Mouse (Mus musculus): ENCODE data around the gene Stat5b. TPM values are rescaled to one million over a fixed set of nuclear protein-coding genes. Genes with fewer than 3 reads are reported as not detected.

Stat5b gene
- polyA plus RNA-seq, 1 experiment from 2014 or later: 20.5 TPM

DNA sequence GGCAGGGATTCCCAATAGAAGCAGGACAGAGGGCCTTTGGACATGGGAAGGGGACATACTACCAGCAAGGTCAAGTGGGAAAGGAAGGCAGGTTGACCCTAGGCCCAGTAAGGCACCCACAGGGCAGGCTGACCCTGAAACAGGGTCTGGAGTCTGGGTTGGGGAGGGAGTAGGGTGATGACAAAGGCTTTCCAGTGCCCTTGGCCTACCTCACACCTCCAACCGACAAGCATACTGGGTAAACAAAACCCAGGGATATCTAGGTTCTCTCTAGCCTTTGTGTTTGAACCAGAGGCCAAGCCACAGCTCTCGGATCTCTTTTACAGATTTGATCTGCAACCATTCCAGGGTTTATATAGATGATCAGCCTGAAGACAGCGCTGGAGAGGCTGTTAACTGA, 37.2 kb upstream of the Stat5b start:
- Histone ChIP-seq H3K4me3 (no peak overlapping the region), H3K9ac (no peak overlapping the region), H3K4me1 (no peaks in the 10 kb centered on the region), H3K27me3 (no peaks in the 10 kb centered on the region), H3K27ac (no peak overlapping the region), H3K4me2 (replicated peaks) (no peak overlapping the region), H3K36me3 (peaks cover 39% of the 10 kb centered on the region), H3K9me3 (replicated peaks) (no peaks in the 10 kb centered on the region)
- WGBS: 87% methylated on average over 3 of the region's 3 CpGs
- ATAC-seq (ENCODE audit: low FRiP score): no peak

DNA sequence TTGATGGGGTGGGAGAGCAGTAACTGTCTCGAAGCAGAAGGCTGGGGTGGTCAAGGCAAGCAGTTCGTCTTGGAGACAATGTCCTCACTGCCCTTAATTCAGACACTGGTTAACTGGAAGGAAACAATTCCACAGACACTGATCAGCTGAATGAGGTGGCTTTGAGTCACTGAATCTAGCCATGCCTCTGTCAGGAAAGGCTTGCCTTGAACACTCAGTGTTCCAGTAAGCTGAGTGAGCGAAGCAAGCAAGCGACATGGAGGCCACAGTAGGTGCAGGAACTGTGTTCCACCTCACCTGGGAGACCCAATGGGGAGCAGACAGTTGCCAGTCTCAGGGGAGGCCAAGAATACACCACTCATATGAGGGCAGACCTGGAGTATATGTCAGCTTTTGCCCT, 36.7 kb upstream of the Stat5b start:
- no peaks in the 10 kb centered on the region for H3K27me3 ChIP-seq
- 81% methylated on average over 4 of the region's 4 CpGs for WGBS
- no peak overlapping the region for H3K9ac ChIP-seq
- H3K4me2 ChIP-seq (replicated peaks): no peak overlapping the region
- H3K27ac ChIP-seq: no peak overlapping the region
- no peak for ATAC-seq (ENCODE audit: low FRiP score)
- peaks cover 35% of the 10 kb centered on the region for H3K36me3 ChIP-seq
- H3K4me3 ChIP-seq: no peak overlapping the region
- no peaks in the 10 kb centered on the region for H3K9me3 ChIP-seq (replicated peaks)
- H3K4me1 ChIP-seq: no peaks in the 10 kb centered on the region

DNA sequence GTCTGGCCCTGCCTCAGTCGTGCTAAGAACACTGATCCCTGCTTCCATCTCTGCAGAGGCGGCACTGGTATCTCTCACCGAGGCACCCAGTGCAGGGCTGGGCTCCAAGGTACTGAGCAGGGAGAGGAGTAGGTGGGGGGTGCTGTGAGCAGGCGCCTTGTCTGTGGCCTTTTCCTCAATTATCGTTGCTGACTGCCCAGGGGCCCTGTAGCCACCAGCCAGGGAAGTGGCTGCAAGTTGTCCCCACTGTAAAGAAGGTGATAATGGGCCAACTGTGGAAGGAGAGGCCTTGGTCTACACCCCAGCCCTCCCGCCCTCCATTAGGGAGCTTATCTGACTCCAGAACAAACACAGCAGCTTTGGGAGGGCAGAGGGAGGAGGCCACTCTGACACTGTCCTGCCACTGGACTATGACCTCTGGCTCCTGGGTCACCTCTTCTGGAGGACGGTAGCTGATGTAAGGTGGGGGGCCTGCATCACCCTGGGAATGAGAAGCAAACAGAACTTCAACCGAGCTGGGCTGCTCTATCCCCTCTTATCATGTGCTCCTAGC, 35.7 kb upstream of the Stat5b start:
- no peak overlapping the region for H3K9ac ChIP-seq
- no peaks in the 10 kb centered on the region for H3K27me3 ChIP-seq

DNA sequence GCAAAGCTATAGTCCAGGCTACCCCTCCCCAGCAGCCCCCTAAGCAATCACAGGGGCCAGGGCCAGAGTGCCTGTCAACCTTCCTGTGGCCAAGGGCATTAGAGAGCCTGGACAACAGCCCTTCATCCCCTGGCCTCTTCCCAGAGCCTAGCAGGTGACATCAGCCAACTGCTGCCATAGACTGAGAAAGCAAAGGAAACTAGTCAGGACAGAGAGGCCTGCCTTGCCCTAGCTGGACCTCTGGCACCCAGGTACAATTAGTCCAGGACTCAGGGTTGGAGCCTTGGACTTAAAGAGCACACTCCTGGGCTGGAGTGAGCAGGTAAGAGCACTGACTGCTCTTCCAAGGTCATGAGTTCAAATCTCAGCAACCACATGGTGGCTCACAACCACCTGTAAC, 34.9 kb upstream of the Stat5b start:
- Histone ChIP-seq H3K27me3 (no peaks in the 10 kb centered on the region), H3K9me3 (replicated peaks) (no peaks in the 10 kb centered on the region), H3K4me1 (no peaks in the 10 kb centered on the region), H3K36me3 (peaks cover 28% of the 10 kb centered on the region), H3K4me3 (no peak overlapping the region), H3K9ac (no peak overlapping the region), H3K4me2 (replicated peaks) (no peak overlapping the region), H3K27ac (no peak overlapping the region)
- ATAC-seq (ENCODE audit: low FRiP score): no peak

More for the DNA sequence above, 35.7 kb upstream of the Stat5b start:
- Histone ChIP-seq H3K4me1 (no peaks in the 10 kb centered on the region), H3K27ac (no peak overlapping the region), H3K36me3 (peaks cover 32% of the 10 kb centered on the region), H3K9me3 (replicated peaks) (no peaks in the 10 kb centered on the region), H3K4me2 (replicated peaks) (no peak overlapping the region), H3K4me3 (no peak overlapping the region)
- ATAC-seq (ENCODE audit: low FRiP score): no peak
- WGBS: 64% methylated on average over 8 of the region's 8 CpGs

DNA sequence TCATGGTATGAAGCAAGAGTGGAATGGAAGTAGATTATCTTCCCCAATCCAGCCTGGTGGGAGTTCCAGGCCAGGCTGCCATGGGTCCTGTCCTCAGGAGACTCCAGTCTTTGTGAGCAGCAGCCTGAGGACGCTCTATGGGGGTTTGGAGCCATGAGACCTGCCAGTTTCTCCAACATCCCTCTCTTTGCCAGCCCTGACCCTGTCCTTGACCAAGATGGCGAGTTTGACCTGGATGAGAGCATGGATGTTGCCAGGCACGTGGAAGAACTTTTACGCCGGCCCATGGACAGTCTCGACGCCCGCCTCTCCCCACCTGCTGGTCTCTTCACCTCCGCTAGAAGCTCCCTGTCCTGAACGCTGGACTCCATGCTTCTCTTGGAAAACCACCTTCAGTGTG, 33.1 kb upstream of the Stat5b start:
- no peak for ATAC-seq (ENCODE audit: low FRiP score)
- Histone ChIP-seq H3K4me3 (no peak overlapping the region), H3K4me2 (replicated peaks) (no peak overlapping the region), H3K27me3 (no peaks in the 10 kb centered on the region), H3K9me3 (replicated peaks) (no peaks in the 10 kb centered on the region), H3K36me3 (peaks cover 16% of the 10 kb centered on the region; the same call in 1 of the 2 replicates), H3K9ac (no peak overlapping the region), H3K27ac (no peak overlapping the region), H3K4me1 (no peaks in the 10 kb centered on the region)
- 89% methylated on average over 10 of the region's 10 CpGs for WGBS

DNA sequence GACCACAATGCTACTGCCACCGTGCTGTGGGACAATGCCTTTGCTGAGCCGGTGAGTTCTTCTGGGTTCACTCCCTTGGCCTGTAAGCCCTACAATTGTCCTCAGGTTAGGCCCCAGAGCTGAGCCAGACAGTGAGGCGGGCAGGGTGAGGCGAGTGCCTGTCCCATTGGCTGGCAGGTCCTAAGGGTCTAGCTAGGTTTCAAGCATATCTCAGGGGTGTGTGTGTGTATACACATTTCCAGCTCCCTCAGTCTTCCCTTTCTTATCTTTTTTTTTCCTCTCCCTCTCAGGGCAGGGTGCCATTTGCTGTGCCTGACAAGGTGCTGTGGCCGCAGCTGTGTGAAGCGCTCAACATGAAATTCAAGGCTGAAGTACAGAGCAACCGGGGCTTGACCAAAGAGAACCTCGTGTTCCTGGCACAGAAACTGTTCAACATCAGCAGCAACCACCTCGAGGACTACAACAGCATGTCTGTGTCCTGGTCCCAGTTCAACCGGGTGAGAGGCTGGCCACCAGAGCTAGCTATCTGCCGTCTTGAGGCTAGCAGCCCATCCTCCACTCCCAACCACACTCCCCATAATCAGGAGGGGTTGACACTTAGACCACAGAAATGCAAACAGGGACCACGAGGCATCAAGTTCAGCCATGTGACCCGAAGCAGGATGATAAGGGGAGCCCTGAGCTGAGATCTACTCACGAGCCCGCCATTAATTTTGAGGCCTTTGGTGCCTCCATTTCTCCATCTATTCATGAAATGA, 29.0 kb upstream of the Stat5b start:
- ATAC-seq (ENCODE audit: low FRiP score): no peak
- Histone ChIP-seq H3K27ac (no peak overlapping the region), H3K4me2 (replicated peaks) (no peak overlapping the region), H3K36me3 (no peaks in the 10 kb centered on the region), H3K4me3 (no peak overlapping the region), H3K4me1 (no peaks in the 10 kb centered on the region), H3K9ac (no peak overlapping the region), H3K27me3 (no peaks in the 10 kb centered on the region), H3K9me3 (replicated peaks) (no peaks in the 10 kb centered on the region)
- 83% methylated on average over 15 of the region's 15 CpGs for WGBS

DNA sequence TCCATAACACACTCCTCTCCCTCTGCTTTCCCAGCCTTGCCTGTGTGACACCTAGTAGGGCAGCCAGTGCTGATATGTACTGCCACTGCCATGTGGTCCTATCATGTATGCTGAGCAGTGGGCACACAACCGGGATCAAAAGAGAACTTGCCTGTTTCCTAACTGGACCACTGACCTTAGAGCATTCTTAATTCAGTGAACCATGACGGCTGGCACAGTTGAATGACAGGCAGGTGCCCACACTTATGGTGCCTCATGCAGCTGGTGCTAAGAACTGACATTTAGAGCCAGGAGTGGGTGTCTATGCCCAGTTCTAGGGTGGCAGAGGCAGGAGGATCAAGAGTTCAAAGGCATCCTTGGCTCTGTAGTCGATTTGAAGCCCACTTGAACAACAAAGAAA, 25.2 kb upstream of the Stat5b start:
- Histone ChIP-seq H3K4me1 (peaks cover 3% of the 10 kb centered on the region; the same call in 1 of the 2 replicates), H3K9me3 (replicated peaks) (no peaks in the 10 kb centered on the region), H3K27me3 (no peaks in the 10 kb centered on the region), H3K4me3 (no peak overlapping the region), H3K27ac (no peak overlapping the region), H3K9ac (no peak overlapping the region), H3K4me2 (replicated peaks) (no peak overlapping the region), H3K36me3 (no peaks in the 10 kb centered on the region)
- 80% methylated on average over 3 of the region's 3 CpGs for WGBS
- no peak for ATAC-seq (ENCODE audit: low FRiP score)

DNA sequence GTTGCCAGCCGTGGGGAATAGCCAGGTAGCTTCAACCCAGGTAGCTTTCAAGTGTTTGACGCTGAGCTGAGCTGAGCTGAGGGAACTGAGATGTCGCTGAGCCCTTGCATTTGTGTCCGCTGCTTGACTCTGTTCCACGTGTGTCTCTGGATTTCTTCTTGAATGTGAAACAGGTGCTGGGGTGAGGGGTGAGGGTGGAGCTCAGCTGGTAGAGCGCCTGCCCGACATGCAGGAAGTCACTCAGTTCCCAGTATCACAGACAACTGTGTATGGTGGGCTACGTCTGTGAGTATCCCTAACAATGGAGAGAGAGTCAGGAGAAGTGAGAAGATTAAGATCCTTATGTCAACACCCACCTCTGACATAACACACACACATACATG, 20.4 kb upstream of the Stat5b start:
- no peak overlapping the region for H3K4me3 ChIP-seq
- no peak for ATAC-seq (ENCODE audit: low FRiP score)
- no peak overlapping the region for H3K27ac ChIP-seq
- no peak overlapping the region for H3K4me2 ChIP-seq (replicated peaks)
- H3K4me1 ChIP-seq: peaks cover 3% of the 10 kb centered on the region; the same call in 1 of the 2 replicates
- no peaks in the 10 kb centered on the region for H3K36me3 ChIP-seq
- WGBS: 85% methylated on average over 8 of the region's 8 CpGs
- H3K9ac ChIP-seq: no peak overlapping the region
- H3K9me3 ChIP-seq (replicated peaks): no peaks in the 10 kb centered on the region
- H3K27me3 ChIP-seq: no peaks in the 10 kb centered on the region

DNA sequence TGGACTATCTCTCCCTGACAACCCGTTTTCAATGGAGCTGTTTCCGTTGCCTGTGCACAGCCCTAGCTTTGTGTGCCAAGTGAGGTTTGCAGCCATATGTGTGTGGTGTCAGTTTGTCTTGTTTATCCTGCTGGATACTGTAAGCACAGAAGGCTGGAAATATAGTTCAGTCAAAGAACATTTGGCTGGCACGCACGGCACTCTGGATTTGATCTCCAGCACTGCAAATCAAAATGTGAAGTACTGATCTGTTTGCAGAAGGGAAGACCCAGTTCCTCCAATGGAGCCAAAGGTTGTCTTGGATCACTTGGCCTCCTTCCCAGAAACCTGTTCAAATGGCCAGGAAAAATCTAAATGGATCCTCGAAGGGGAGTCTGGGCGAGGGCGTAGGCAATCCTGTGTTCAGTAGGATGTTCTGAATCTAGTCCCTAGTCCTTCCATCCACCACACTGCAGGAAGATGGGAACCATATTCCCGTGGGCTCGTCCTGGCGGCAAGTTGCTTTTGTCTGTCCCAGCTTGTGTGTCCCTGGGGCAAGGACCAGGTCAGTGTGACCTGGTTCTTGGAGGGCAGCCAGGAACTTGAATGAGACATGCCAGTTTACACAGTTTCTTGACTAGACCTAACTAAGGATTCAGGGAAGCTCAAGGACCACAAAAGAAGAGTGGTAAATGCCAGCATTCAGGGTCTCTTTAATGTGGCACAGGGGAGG, 19.9 kb upstream of the Stat5b start:
- no peak overlapping the region for H3K4me3 ChIP-seq
- H3K9me3 ChIP-seq (replicated peaks): no peaks in the 10 kb centered on the region
- H3K36me3 ChIP-seq: no peaks in the 10 kb centered on the region
- WGBS: 87% methylated on average over 10 of the region's 10 CpGs
- no peak for ATAC-seq (ENCODE audit: low FRiP score)
- H3K4me1 ChIP-seq: peaks cover 3% of the 10 kb centered on the region; the same call in 1 of the 2 replicates
- no peak overlapping the region for H3K4me2 ChIP-seq (replicated peaks)
- H3K9ac ChIP-seq: no peak overlapping the region
- no peak overlapping the region for H3K27ac ChIP-seq
- H3K27me3 ChIP-seq: no peaks in the 10 kb centered on the region

DNA sequence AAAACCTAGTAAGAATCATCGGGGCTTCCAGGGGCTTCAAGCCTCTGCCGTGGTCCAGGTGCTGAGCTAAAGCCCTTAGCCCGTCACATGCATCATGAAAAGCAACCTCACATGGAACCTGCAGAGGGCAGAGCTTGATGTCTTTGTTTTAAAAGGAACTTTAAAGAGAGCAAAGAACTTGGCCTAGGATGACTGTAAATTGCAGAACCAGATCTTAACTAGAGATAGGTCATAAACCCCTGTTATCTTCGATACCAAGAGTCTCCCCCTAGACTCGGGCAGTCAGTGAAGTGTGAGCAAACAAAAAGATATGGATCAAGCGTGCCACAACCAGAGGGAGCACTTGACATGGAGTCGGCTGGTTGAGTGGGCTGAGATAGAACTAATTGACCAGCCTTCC, 15.1 kb upstream of the Stat5b start:
- H3K36me3 ChIP-seq: no peaks in the 10 kb centered on the region
- peaks cover 30% of the 10 kb centered on the region for H3K27me3 ChIP-seq
- peaks cover 4% of the 10 kb centered on the region; the same call in 1 of the 2 replicates for H3K4me1 ChIP-seq
- H3K9me3 ChIP-seq (replicated peaks): no peaks in the 10 kb centered on the region
- H3K27ac ChIP-seq: no peak overlapping the region
- no peak overlapping the region for H3K9ac ChIP-seq
- ATAC-seq (ENCODE audit: low FRiP score): no peak
- 84% methylated on average over 7 of the region's 7 CpGs for WGBS
- no peak overlapping the region for H3K4me2 ChIP-seq (replicated peaks)
- H3K4me3 ChIP-seq: no peak overlapping the region

DNA sequence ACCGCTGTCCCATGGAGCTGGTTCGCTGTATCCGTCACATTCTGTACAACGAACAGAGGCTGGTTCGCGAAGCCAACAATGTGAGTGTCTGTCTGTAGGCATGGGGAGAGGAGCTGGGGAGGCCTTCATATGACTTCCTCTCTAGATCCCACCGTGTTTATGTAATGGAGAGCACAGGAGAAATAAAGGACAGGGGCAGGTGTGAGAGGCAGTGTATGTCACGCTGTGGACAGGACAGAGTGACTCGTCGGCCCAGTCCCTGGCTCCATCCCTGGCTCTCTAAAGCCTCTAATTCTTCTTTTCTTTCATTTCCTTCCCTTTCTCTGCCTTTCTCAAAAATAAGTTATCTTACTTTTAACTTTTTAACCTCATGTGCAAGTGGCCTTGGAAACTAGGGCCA, 12.6 kb upstream of the Stat5b start:
- peaks cover 54% of the 10 kb centered on the region for H3K27me3 ChIP-seq
- no peaks in the 10 kb centered on the region for H3K9me3 ChIP-seq (replicated peaks)
- peaks cover 11% of the 10 kb centered on the region for H3K4me1 ChIP-seq
- WGBS: 89% methylated on average over 10 of the region's 10 CpGs
- no peak overlapping the region for H3K27ac ChIP-seq
- no peaks in the 10 kb centered on the region for H3K36me3 ChIP-seq
- no peak overlapping the region for H3K9ac ChIP-seq
- ATAC-seq (ENCODE audit: low FRiP score): no peak
- H3K4me2 ChIP-seq (replicated peaks): no peak overlapping the region
- no peak overlapping the region for H3K4me3 ChIP-seq

DNA sequence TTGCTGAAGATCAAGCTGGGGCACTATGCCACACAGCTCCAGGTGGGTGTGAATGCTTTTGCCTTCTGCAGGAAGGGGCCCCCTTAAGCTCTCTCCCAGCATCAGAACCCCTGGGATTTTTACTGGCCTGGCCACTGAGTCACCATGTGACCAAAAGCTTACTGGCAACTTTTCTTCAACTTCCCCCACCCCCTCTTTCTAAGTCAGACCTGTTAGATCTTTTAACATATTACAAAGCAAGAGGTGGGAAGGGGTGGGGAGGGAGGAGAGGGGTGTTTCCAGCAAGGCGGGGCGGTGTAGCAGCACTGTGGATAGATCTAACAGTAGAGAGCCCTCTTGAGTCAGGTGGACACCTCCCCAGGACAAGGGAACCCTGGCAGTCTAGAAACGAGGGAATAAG, 11.3 kb upstream of the Stat5b start:
- Histone ChIP-seq H3K9ac (no peak overlapping the region), H3K36me3 (no peaks in the 10 kb centered on the region), H3K9me3 (replicated peaks) (no peaks in the 10 kb centered on the region), H3K4me3 (no peak overlapping the region), H3K27me3 (peaks cover 65% of the 10 kb centered on the region), H3K4me1 (peaks cover 11% of the 10 kb centered on the region), H3K27ac (no peak overlapping the region), H3K4me2 (replicated peaks) (no peak overlapping the region)
- no peak for ATAC-seq (ENCODE audit: low FRiP score)
- WGBS: 31% methylated on average over 3 of the region's 3 CpGs

All from hindbrain, embryonic 12.5 days (tissue).